Mouse (Mus musculus): Measurements from ENCODE around the gene Diaph3.
"Not testable (repeated sequence)": the region's sequence is repeated elsewhere in the genome, so short reads cannot be mapped to it uniquely, and the experiment has no call there.

The Diaph3 gene

GRCm38 (mm10) chr14:86729617-86730098, 411.4 kb downstream of the Diaph3 start:
- no peak for DNase-seq

- no peak for DNase-seq
These were observed 413.4 kb downstream of the Diaph3 start for GRCm38 (mm10) chr14:86727538-86728045.

- no peak for DNase-seq
These were observed 419.3 kb downstream of the Diaph3 start for GRCm38 (mm10) chr14:86721768-86722167.

GRCm38 (mm10) chr14:86721082-86721481, 420.0 kb downstream of the Diaph3 start:
- DNase-seq = no peak

GRCm38 (mm10) chr14:86720408-86720807, 420.6 kb downstream of the Diaph3 start:
- not testable (repeated sequence) for DNase-seq

GRCm38 (mm10) chr14:86714088-86714690, 426.8 kb downstream of the Diaph3 start:
- no peak for DNase-seq

GRCm38 (mm10) chr14:86704080-86704479, 437.0 kb downstream of the Diaph3 start:
- DNase-seq = no peak

GRCm38 (mm10) chr14:86701145-86701544, 439.9 kb downstream of the Diaph3 start:
- DNase-seq = no peak

GRCm38 (mm10) chr14:86697887-86698286, 443.1 kb downstream of the Diaph3 start:
- no peak for DNase-seq

GRCm38 (mm10) chr14:86692714-86693113, 448.3 kb downstream of the Diaph3 start:
- DNase-seq = no peak

GRCm38 (mm10) chr14:86691298-86691697, 449.7 kb downstream of the Diaph3 start:
- no peak for DNase-seq

- DNase-seq = no peak
These were observed 456.2 kb downstream of the Diaph3 start for GRCm38 (mm10) chr14:86684585-86685503.

GRCm38 (mm10) chr14:86681951-86682350, 459.1 kb downstream of the Diaph3 start:
- no peak for DNase-seq

- DNase-seq = no peak
These were observed 462.0 kb downstream of the Diaph3 start for GRCm38 (mm10) chr14:86678992-86679391.

- no peak for DNase-seq
These were observed 462.8 kb downstream of the Diaph3 start for GRCm38 (mm10) chr14:86678179-86678780.

- no peak for DNase-seq
These were observed 464.0 kb downstream of the Diaph3 start for GRCm38 (mm10) chr14:86677015-86677414.

GRCm38 (mm10) chr14:86675314-86675713, 465.7 kb downstream of the Diaph3 start:
- DNase-seq = no peak

GRCm38 (mm10) chr14:86662846-86663245, 478.2 kb downstream of the Diaph3 start:
- DNase-seq = no peak

- no peak for DNase-seq
These were observed 480.5 kb downstream of the Diaph3 start for GRCm38 (mm10) chr14:86660556-86660955.

- DNase-seq = no peak
These were observed 484.8 kb downstream of the Diaph3 start for GRCm38 (mm10) chr14:86656262-86656661.

GRCm38 (mm10) chr14:86646499-86647120, 494.4 kb downstream of the Diaph3 start:
- DNase-seq = no peak

- no peak for DNase-seq
These were observed 498.2 kb downstream of the Diaph3 start for GRCm38 (mm10) chr14:86642831-86643241.

GRCm38 (mm10) chr14:86641839-86642238, 499.2 kb downstream of the Diaph3 start:
- DNase-seq = no peak
